Mouse (Mus musculus) kidney, postnatal 10 days (tissue): ENCODE measurements around the gene Cypt4.
"Not testable (repeated sequence)": the region's sequence is repeated elsewhere in the genome, so short reads cannot be mapped to it uniquely, and the experiment has no call there.

ENCODE experiments used
- DNase-seq: peaks from one replicate; pipeline ENCODE4 v3.0.0; 2021; ENCODE audit warnings: mixed read lengths

Gene Cypt4

GRCm38 (mm10) chr9:24624896-24625295, at the start of gene Cypt4:
TSS of gene Cypt4 (plus strand) at chr9:24625196.
- no peak for DNase-seq

GRCm38 (mm10) chr9:24637341-24637740, 12.3 kb downstream of the Cypt4 start:
- DNase-seq: not testable (repeated sequence)
